Mouse (Mus musculus) small intestine, adult 2 months (tissue): ENCODE measurements around the gene Cd3e.

Experiments used
- CTCF ChIP-seq: fragments of 200-500 bp; IDR thresholded peaks from 2 replicates; pipeline ENCODE4 v1.5.1; 2012; ENCODE audit warnings: low read depth, mild to moderate bottlenecking, control low read depth, inconsistent platforms, low read length, moderate library complexity, mixed read lengths; ENCODE audit not compliant: insufficient replicate concordance, insufficient read length; ENCODE audit errors: extremely low read depth
- POLR2A ChIP-seq: fragments of 200-500 bp; IDR thresholded peaks from 2 replicates; pipeline ENCODE4 v1.6.1; 2012; ENCODE audit warnings: low read depth, mild to moderate bottlenecking, control low read depth, inconsistent platforms, low read length, moderate library complexity

- TF ChIP-seq CTCF (no peak), POLR2A (no peak)
Measured at GRCm38 (mm10) chr9:44981676-44982075, 27.8 kb downstream of the Cd3e start, which contains the start of gene Cd3d.
